9 mouse cellular contexts compared by ENCODE assay signal in the genomic region with DNA sequence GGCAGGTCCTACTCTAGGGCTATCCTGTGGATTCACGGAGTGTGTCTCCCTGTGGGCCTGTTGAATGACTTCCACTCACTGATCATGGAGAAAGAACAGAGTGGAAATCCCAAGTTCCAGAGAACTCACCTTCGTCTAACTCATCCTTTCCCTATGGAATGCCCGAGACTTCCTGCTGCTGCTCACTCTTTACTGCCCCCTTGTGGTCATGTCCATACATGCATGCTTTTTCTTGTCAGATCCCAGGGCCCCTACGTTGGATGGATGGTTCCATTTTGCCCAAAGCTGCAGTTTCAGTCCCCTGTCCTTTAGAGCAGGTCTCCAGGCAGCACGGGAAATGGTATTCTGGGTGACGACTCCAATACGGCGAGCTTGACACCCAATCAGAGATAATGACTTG. TPM values are rescaled to one million over a fixed set of nuclear protein-coding genes. Genes with fewer than 3 reads are reported as not detected.
DNase-seq lines count a peak whose midpoint lies in the region; ATAC-seq and TF ChIP-seq lines count a peak whose summit lies in the region.
"Had no signal": no experiment of that assay in that cellular context is flagged by ENCODE, and none has a peak within 500 bp of the region (broad histone marks: within the 10 kb centered on the region; RNA-seq: fewer than 3 reads in every experiment).

No protein-coding gene starts in this region.

- ATAC-seq in CD4-positive, CD25-positive, alpha-beta regulatory T cell, adult 4 months: no peak
- ATAC-seq in G1E (ENCODE audit: extremely low read depth, insufficient number of reproducible peaks, low FRiP score, poor library complexity, severe bottlenecking): no peak

- DNase-seq in CD4-positive, CD25-positive, alpha-beta regulatory T cell, adult 2 months (ENCODE audit: low read depth, low spot score): peak; percentile 85
- DNase-seq in G1E (ENCODE audit: low spot score): peak; percentile 63
- peak; percentile 79 to 88 for DNase-seq in cerebellum, postnatal 36 days
- DNase-seq in heart, embryonic 10.5 days (ENCODE audit: low spot score): peak; percentile 90
- DNase-seq in layer of hippocampus, postnatal 10 days (ENCODE audit: low spot score in 2 of 2): peak; percentile 82 to 84
- DNase-seq in lung, postnatal 25 days (ENCODE audit: low spot score): peak; percentile 84
- peak; percentile 62 to 76 for DNase-seq in spleen, postnatal 10 days (ENCODE audit: low spot score in 2 of 2)

- TF ChIP-seq CTCF in G1E (IDR thresholded peaks at IDR 0.05; ENCODE audit: low read depth, low read length): peak; percentile 95

- H3K4me3 ChIP-seq in G1E (ENCODE audit: low read depth, low read length): no peak overlapping the region
- no peak overlapping the region for H3K4me3 ChIP-seq in heart, embryonic 10.5 days
- H3K4me3 ChIP-seq: limb, embryonic 12.5 days had no signal

- H3K27ac ChIP-seq in heart, embryonic 10.5 days: no peak overlapping the region
- H3K27ac ChIP-seq: limb, embryonic 12.5 days had no signal

- WGBS in heart, embryonic 10.5 days: 11% methylated on average over 8 of the region's 8 CpGs

- H3K27me3 ChIP-seq in G1E (ENCODE audit: insufficient read depth, low read length): no peaks in the 10 kb centered on the region
- H3K27me3 ChIP-seq in heart, embryonic 10.5 days (ENCODE audit: insufficient read depth, poor library complexity, severe bottlenecking): no peaks in the 10 kb centered on the region
- H3K27me3 ChIP-seq: limb, embryonic 12.5 days had no signal

- H3K4me1 ChIP-seq in G1E (ENCODE audit: insufficient read depth, low read depth, low read length): peaks cover 12% of the 10 kb centered on the region
- H3K4me1 ChIP-seq in heart, embryonic 10.5 days: peaks cover 23% of the 10 kb centered on the region

- H3K9me3 ChIP-seq in G1E (replicated peaks): no peaks in the 10 kb centered on the region
- no peaks in the 10 kb centered on the region for H3K9me3 ChIP-seq in heart, embryonic 10.5 days
- H3K9me3 ChIP-seq: limb, embryonic 12.5 days had no signal

- H3K36me3 ChIP-seq in G1E (replicated peaks): peaks cover 55% of the 10 kb centered on the region
- peaks cover 45% of the 10 kb centered on the region for H3K36me3 ChIP-seq in heart, embryonic 10.5 days

RNA-seq across cellular contexts. Expression of a gene that starts 3.0 kb away (rescaled TPM):
- 1,000 to 10,000 TPM; 4,123 to 4,128 TPM for polyA plus RNA-seq in CD4-positive, CD25-positive, alpha-beta regulatory T cell, adult 4 months (2017; shearing (Covaris generic))
- 870 and 980 TPM in 2 replicates for total RNA-seq in G1E (2014; fragmentation: Nextera tagmentation)
- 1,362 and 1,673 TPM in 2 replicates for total RNA-seq in G1E (2017)
- 712 and 915 TPM in 2 replicates for polyA plus RNA-seq in G1E (2012)
- 1,223 and 1,345 TPM in 2 replicates for polyA plus RNA-seq in heart, embryonic 10.5 days (2016; fragmentation: Nextera tagmentation; extraction: Ambion mirVana)
- total RNA-seq in layer of hippocampus, postnatal 10 days (2021): 100 to 1,000 TPM; 458 to 467 TPM

RNA-seq across cellular contexts. Expression of a gene that starts 8.8 kb away (rescaled TPM):
- polyA plus RNA-seq in CD4-positive, CD25-positive, alpha-beta regulatory T cell, adult 4 months (2017; shearing (Covaris generic)): 10 to 100 TPM; 25.2 to 36.2 TPM
- total RNA-seq in G1E (2014; fragmentation: Nextera tagmentation): 78.5 and 96.0 TPM in 2 replicates
- total RNA-seq in G1E (2017): 44.6 and 45.7 TPM in 2 replicates
- polyA plus RNA-seq in G1E (2012): 137 and 158 TPM in 2 replicates
- polyA plus RNA-seq in heart, embryonic 10.5 days (2016; fragmentation: Nextera tagmentation; extraction: Ambion mirVana): 47.8 and 49.8 TPM in 2 replicates
- 10 to 100 TPM; 76.4 to 96.2 TPM for total RNA-seq in layer of hippocampus, postnatal 10 days (2021)

RNA-seq across cellular contexts. Expression of a gene that starts 49.7 kb away (rescaled TPM):
- 10 to 100 TPM; 14.5 to 23.4 TPM for polyA plus RNA-seq in CD4-positive, CD25-positive, alpha-beta regulatory T cell, adult 4 months (2017; shearing (Covaris generic))
- total RNA-seq in G1E (2014; fragmentation: Nextera tagmentation) (17.8 and 25.8 TPM in 2 replicates), G1E (2017) (12.0 and 14.2 TPM in 2 replicates)
- polyA plus RNA-seq in G1E (2012): 62.9 and 63.3 TPM in 2 replicates
- 30.3 and 31.9 TPM in 2 replicates for polyA plus RNA-seq in heart, embryonic 10.5 days (2016; fragmentation: Nextera tagmentation; extraction: Ambion mirVana)
- 10 to 100 TPM; 30.0 to 30.8 TPM for total RNA-seq in layer of hippocampus, postnatal 10 days (2021)
